Mouse (Mus musculus): ENCODE results near the gene Ubr3. TPM values are rescaled to one million over a fixed set of nuclear protein-coding genes. Genes with fewer than 3 reads are reported as not detected.

The Ubr3 gene
- 50.7 and 52.7 TPM in 2 replicates for polyA plus RNA-seq (2011; ENCODE audit: insufficient read length, low read depth, missing spikeins)

GRCm38 (mm10) chr2:69897039-69897617 is at the start of gene Ubr3:
Ubr3 (plus strand) TSS chr2:69897246.
- Histone ChIP-seq H3K27ac (ENCODE audit: insufficient read depth, low read length) (peak within 1 kb of the TSS; percentile 30), H3K4me1 (ENCODE audit: control insufficient read depth, insufficient read depth, low read length) (no peaks in the 10 kb centered on the region), H3K4me3 (ENCODE audit: insufficient read depth, low read length) (peak within 1 kb of the TSS; percentile 98)
- peak; percentile 58; the same call in 1 of the 2 replicates for TF ChIP-seq POLR2A (IDR thresholded peaks at IDR 0.05; ENCODE audit: low read depth, low read length)
- TF ChIP-seq CTCF (IDR thresholded peaks at IDR 0.05; ENCODE audit: borderline replicate concordance, insufficient read depth, low read length), result no peak

- Histone ChIP-seq H3K4me1 (ENCODE audit: control insufficient read depth, insufficient read depth, low read length) (no peaks in the 10 kb centered on the region), H3K4me3 (ENCODE audit: insufficient read depth, low read length) (no peak overlapping the region), H3K27ac (ENCODE audit: insufficient read depth, low read length) (no peak overlapping the region)
- TF ChIP-seq POLR2A (IDR thresholded peaks at IDR 0.05; ENCODE audit: low read depth, low read length) (no peak), CTCF (IDR thresholded peaks at IDR 0.05; ENCODE audit: borderline replicate concordance, insufficient read depth, low read length) (no peak)
Observed at GRCm38 (mm10) chr2:69849215-69849614, 47.8 kb upstream of the Ubr3 start.

GRCm38 (mm10) chr2:69851427-69852058 is 45.5 kb upstream of the Ubr3 start:
- Histone ChIP-seq H3K4me3 (ENCODE audit: insufficient read depth, low read length) (no peak overlapping the region), H3K27ac (ENCODE audit: insufficient read depth, low read length) (no peak overlapping the region), H3K4me1 (ENCODE audit: control insufficient read depth, insufficient read depth, low read length) (no peaks in the 10 kb centered on the region)
- TF ChIP-seq CTCF (IDR thresholded peaks at IDR 0.05; ENCODE audit: borderline replicate concordance, insufficient read depth, low read length), result no peak
- no peak for TF ChIP-seq POLR2A (IDR thresholded peaks at IDR 0.05; ENCODE audit: low read depth, low read length)

- TF ChIP-seq CTCF (IDR thresholded peaks at IDR 0.05; ENCODE audit: borderline replicate concordance, insufficient read depth, low read length) (0 out of 2 replicates have a peak, but pooled peaks have one; percentile 2), POLR2A (IDR thresholded peaks at IDR 0.05; ENCODE audit: low read depth, low read length) (no peak)
- no peaks in the 10 kb centered on the region for H3K4me1 ChIP-seq (ENCODE audit: control insufficient read depth, insufficient read depth, low read length)
- H3K4me3 ChIP-seq (ENCODE audit: insufficient read depth, low read length), result no peak overlapping the region
- H3K27ac ChIP-seq (ENCODE audit: insufficient read depth, low read length), result no peak overlapping the region
Observed at GRCm38 (mm10) chr2:69856392-69856791, 40.7 kb upstream of the Ubr3 start.

GRCm38 (mm10) chr2:69857882-69858281 is 39.2 kb upstream of the Ubr3 start:
- TF ChIP-seq CTCF (IDR thresholded peaks at IDR 0.05; ENCODE audit: borderline replicate concordance, insufficient read depth, low read length) (no peak), POLR2A (IDR thresholded peaks at IDR 0.05; ENCODE audit: low read depth, low read length) (no peak)
- H3K4me3 ChIP-seq (ENCODE audit: insufficient read depth, low read length), result no peak overlapping the region
- no peaks in the 10 kb centered on the region for H3K4me1 ChIP-seq (ENCODE audit: control insufficient read depth, insufficient read depth, low read length)
- no peak overlapping the region for H3K27ac ChIP-seq (ENCODE audit: insufficient read depth, low read length)

- peak overlapping the region; percentile 69 for H3K27ac ChIP-seq (ENCODE audit: insufficient read depth, low read length)
- TF ChIP-seq CTCF (IDR thresholded peaks at IDR 0.05; ENCODE audit: borderline replicate concordance, insufficient read depth, low read length), result no peak
- TF ChIP-seq POLR2A (IDR thresholded peaks at IDR 0.05; ENCODE audit: low read depth, low read length), result no peak
- no peaks in the 10 kb centered on the region for H3K4me1 ChIP-seq (ENCODE audit: control insufficient read depth, insufficient read depth, low read length)
- peak overlapping the region; percentile 37 for H3K4me3 ChIP-seq (ENCODE audit: insufficient read depth, low read length)
Observed at GRCm38 (mm10) chr2:69860972-69861452, 36.0 kb upstream of the Ubr3 start.

- peak within 1 kb of the TSS; percentile 85 for H3K4me3 ChIP-seq (ENCODE audit: insufficient read depth, low read length)
- H3K4me1 ChIP-seq (ENCODE audit: control insufficient read depth, insufficient read depth, low read length), result no peaks in the 10 kb centered on the region
- TF ChIP-seq POLR2A (IDR thresholded peaks at IDR 0.05; ENCODE audit: low read depth, low read length) (peak; percentile 90), CTCF (IDR thresholded peaks at IDR 0.05; ENCODE audit: borderline replicate concordance, insufficient read depth, low read length) (no peak)
- peak within 1 kb of the TSS; percentile 80 for H3K27ac ChIP-seq (ENCODE audit: insufficient read depth, low read length)
Observed at GRCm38 (mm10) chr2:69861485-69862091, 35.5 kb upstream of the Ubr3 start, which contains the start of gene Ssb. Ssb (plus strand) TSS chr2:69861562.

GRCm38 (mm10) chr2:69862117-69862657 is 34.9 kb upstream of the Ubr3 start:
- peak overlapping the region; percentile 80 for H3K27ac ChIP-seq (ENCODE audit: insufficient read depth, low read length)
- H3K4me3 ChIP-seq (ENCODE audit: insufficient read depth, low read length), result peak overlapping the region; percentile 85
- H3K4me1 ChIP-seq (ENCODE audit: control insufficient read depth, insufficient read depth, low read length), result no peaks in the 10 kb centered on the region
- TF ChIP-seq CTCF (IDR thresholded peaks at IDR 0.05; ENCODE audit: borderline replicate concordance, insufficient read depth, low read length) (no peak), POLR2A (IDR thresholded peaks at IDR 0.05; ENCODE audit: low read depth, low read length) (no peak)

- peaks cover 6% of the 10 kb centered on the region; the same call in 1 of the 2 replicates for H3K4me1 ChIP-seq (ENCODE audit: control insufficient read depth, insufficient read depth, low read length)
- no peak for TF ChIP-seq POLR2A (IDR thresholded peaks at IDR 0.05; ENCODE audit: low read depth, low read length)
- no peak for TF ChIP-seq CTCF (IDR thresholded peaks at IDR 0.05; ENCODE audit: borderline replicate concordance, insufficient read depth, low read length)
- H3K4me3 ChIP-seq (ENCODE audit: insufficient read depth, low read length), result no peak overlapping the region
- no peak overlapping the region for H3K27ac ChIP-seq (ENCODE audit: insufficient read depth, low read length)
Observed at GRCm38 (mm10) chr2:69883990-69884391, 13.1 kb upstream of the Ubr3 start.

All from embryonic fibroblast, embryonic 13.5 days (primary cell).